Mouse (Mus musculus) heart, embryonic 11.5 days (tissue): ENCODE data around the gene Ctsl. TPM values are rescaled to one million over a fixed set of nuclear protein-coding genes. Genes with fewer than 3 reads are reported as not detected.

Source experiments
- ATAC-seq: fragments of 200-750 bp; cut with Nextera tagmentation; replicated peaks from 2 replicates; pipeline ENCODE4 v1.8.0; 2017; ENCODE audit warnings: moderate library complexity; ENCODE audit not compliant: insufficient number of reproducible peaks, low FRiP score, low TSS enrichment
- H3K27ac ChIP-seq: fragments of 300-500 bp; sonication (generic); 2 replicates; pipeline ENCODE4 v1.5.1; 2014; ENCODE audit warnings: mild to moderate bottlenecking, low read depth, low read length
- H3K27me3 ChIP-seq: fragments of 300-500 bp; sonication (generic); 2 replicates; pipeline ENCODE4 v1.6.1; 2014; ENCODE audit warnings: mild to moderate bottlenecking, low read length, mixed read lengths; ENCODE audit not compliant: control insufficient read depth, insufficient read depth
- H3K36me3 ChIP-seq: fragments of 300-500 bp; sonication (generic); 2 replicates; pipeline ENCODE4 v1.6.1; 2014; ENCODE audit warnings: mild to moderate bottlenecking, low read length, moderate library complexity, mixed read lengths; ENCODE audit not compliant: control insufficient read depth, insufficient read depth
- H3K4me1 ChIP-seq: fragments of 300-500 bp; sonication (generic); 2 replicates; pipeline ENCODE4 v1.6.1; 2014; ENCODE audit warnings: low read length; ENCODE audit not compliant: control insufficient read depth, insufficient read depth
- H3K4me2 ChIP-seq: fragments of 300-500 bp; sonication (generic); 2 replicates; pipeline ENCODE4 v1.6.1; 2014; ENCODE audit warnings: mild to moderate bottlenecking, moderate library complexity
- H3K4me3 ChIP-seq: fragments of 300-500 bp; sonication (generic); 2 replicates; pipeline ENCODE4 v1.5.1; 2014; ENCODE audit warnings: low read depth, low read length
- H3K9ac ChIP-seq: fragments of 300-500 bp; sonication (generic); 2 replicates; pipeline ENCODE4 v1.6.1; 2014; ENCODE audit warnings: mild to moderate bottlenecking, low read depth, low read length, moderate library complexity
- H3K9me3 ChIP-seq: fragments of 300-500 bp; sonication (generic); replicated peaks from 2 replicates; pipeline ENCODE4 v1.6.1; 2016; ENCODE audit warnings: low read length; ENCODE audit not compliant: control insufficient read depth
- WGBS: fragments of 180-500 bp; shearing (Covaris S2); extraction: QIAGEN DNeasy Blood & Tissue Kit; methylation state at CpG from one replicate; pipeline ENCODE4 v1.1.7; 2014; ENCODE audit not compliant: insufficient replicate concordance; 5-methylcytosine and 5-hydroxymethylcytosine counted together
- polyA plus RNA-seq: library from polyadenylated mRNA; unstranded; fragments of >200 nt; fragmentation: Nextera tagmentation; extraction: Ambion mirVana; gene quantifications from 2 replicates; pipeline ENCODE4 v1.2.1, GENCODE M21; 2014

Ctsl gene
- polyA plus RNA-seq, 1 experiment from 2014 or later, result 296 TPM

GRCm38 (mm10) chr13:64344082-64344501, 26.6 kb downstream of the Ctsl start:
- peak; percentile 76 for ATAC-seq
- Histone ChIP-seq H3K27me3 (no peaks in the 10 kb centered on the region), H3K27ac (peak overlapping the region; percentile 38; the same call in 1 of the 2 replicates), H3K4me1 (0 out of 2 replicates have a peak, but pooled peaks cover 4% of the 10 kb centered on the region), H3K9me3 (no peaks in the 10 kb centered on the region), H3K36me3 (no peaks in the 10 kb centered on the region), H3K4me2 (peak overlapping the region; percentile 89), H3K4me3 (peak overlapping the region; percentile 55), H3K9ac (peak overlapping the region; percentile 77)
- WGBS, result 1% methylated on average over 9 of the region's 9 CpGs

DNA sequence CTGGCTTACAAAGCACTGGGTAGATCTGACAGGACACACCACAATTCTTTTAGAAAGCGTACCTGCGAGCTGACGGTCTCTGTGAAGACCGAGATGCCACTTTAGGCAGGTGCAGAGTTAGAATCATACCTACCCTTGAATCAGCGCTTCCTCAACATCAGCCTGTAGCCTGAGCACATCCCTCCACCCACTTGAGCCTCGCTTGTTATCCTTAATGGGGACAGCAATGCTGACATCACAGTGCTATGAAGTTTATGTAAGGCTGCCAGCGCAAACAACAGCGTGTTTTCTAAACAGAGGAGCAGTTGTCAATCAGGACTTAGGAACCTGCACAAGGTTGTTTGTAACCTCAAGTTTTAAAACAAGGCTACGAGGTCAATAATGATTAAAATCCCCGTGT, 27.1 kb downstream of the Ctsl start:
- H3K4me3 ChIP-seq, result peak overlapping the region; percentile 55
- H3K9me3 ChIP-seq, result no peaks in the 10 kb centered on the region
- no peaks in the 10 kb centered on the region for H3K36me3 ChIP-seq
- H3K4me2 ChIP-seq, result peak overlapping the region; percentile 89
- H3K9ac ChIP-seq, result peak overlapping the region; percentile 77
- ATAC-seq, result peak; percentile 56; the same call in 1 of the 2 replicates
- WGBS, result 19% methylated on average over 10 of the region's 10 CpGs
- 0 out of 2 replicates have a peak, but pooled peaks cover 4% of the 10 kb centered on the region for H3K4me1 ChIP-seq
- H3K27ac ChIP-seq, result peak overlapping the region; percentile 38; the same call in 1 of the 2 replicates
- H3K27me3 ChIP-seq, result no peaks in the 10 kb centered on the region

DNA sequence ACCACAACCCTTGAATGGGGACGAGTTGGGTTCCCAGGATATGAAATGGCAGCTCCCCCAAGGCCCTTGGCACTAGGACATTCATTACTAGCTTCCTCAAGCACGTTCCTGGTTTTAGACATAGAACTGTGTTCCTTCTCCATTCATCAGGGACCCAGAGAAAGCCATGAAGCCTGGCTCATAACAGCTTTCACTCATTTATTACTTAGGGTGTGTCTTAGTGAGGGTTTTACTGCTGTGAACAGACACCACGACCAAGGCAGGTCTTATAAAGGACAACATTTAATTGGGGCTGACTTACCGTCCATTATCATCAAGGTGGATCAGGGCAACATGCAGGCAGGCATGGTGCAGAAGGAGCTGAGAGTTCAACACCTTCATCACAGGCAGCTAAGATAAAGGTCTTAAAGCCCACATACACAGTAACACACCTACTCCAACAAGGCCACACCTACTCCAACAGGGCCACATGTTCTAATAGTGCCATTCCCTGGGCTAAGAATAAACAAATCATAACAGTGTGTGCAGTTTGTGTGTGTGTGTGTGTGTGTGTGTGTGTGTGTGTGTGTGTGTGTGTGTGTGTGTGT, 35.1 kb downstream of the Ctsl start:
- no peak overlapping the region for H3K4me2 ChIP-seq
- H3K27ac ChIP-seq, result no peak overlapping the region
- 46% methylated on average over 4 of the region's 4 CpGs for WGBS
- H3K27me3 ChIP-seq, result no peaks in the 10 kb centered on the region
- no peaks in the 10 kb centered on the region for H3K4me1 ChIP-seq
- ATAC-seq, result no peak
- H3K9me3 ChIP-seq, result no peaks in the 10 kb centered on the region
- no peak overlapping the region for H3K9ac ChIP-seq
- H3K4me3 ChIP-seq, result no peak overlapping the region
- H3K36me3 ChIP-seq, result no peaks in the 10 kb centered on the region

GRCm38 (mm10) chr13:64333102-64333501, 37.6 kb downstream of the Ctsl start:
- no peaks in the 10 kb centered on the region for H3K27me3 ChIP-seq
- no peak for ATAC-seq
- no peak overlapping the region for H3K27ac ChIP-seq
- H3K4me1 ChIP-seq, result no peaks in the 10 kb centered on the region
- no peak overlapping the region for H3K4me3 ChIP-seq
- no peak overlapping the region for H3K9ac ChIP-seq
- no peaks in the 10 kb centered on the region for H3K36me3 ChIP-seq
- no peaks in the 10 kb centered on the region for H3K9me3 ChIP-seq
- 80% methylated on average over 3 of the region's 3 CpGs for WGBS
- no peak overlapping the region for H3K4me2 ChIP-seq

DNA sequence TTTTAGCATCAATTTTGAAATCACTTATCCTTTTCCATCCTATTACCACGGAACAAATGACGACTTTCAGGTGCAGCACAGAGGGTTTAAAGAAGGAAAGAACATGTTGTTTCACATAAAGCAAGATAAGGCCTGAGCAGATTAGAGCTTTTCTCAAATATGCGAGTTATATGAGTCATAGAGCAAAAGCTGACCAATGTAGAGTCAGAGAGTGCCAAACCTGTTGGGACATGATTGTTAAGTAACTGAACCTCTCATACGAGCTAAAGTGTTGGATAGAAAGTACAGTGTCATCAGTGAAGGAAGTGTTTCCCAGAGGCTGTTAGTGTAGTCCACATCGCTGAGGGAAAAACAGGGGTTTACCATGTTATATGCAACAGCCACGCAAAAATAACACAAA, 38.4 kb downstream of the Ctsl start:
- Histone ChIP-seq H3K4me1 (no peaks in the 10 kb centered on the region), H3K27me3 (no peaks in the 10 kb centered on the region), H3K4me2 (no peak overlapping the region), H3K9me3 (no peaks in the 10 kb centered on the region), H3K36me3 (no peaks in the 10 kb centered on the region), H3K9ac (no peak overlapping the region), H3K27ac (no peak overlapping the region), H3K4me3 (no peak overlapping the region)
- 68% methylated on average over 6 of the region's 6 CpGs for WGBS
- no peak for ATAC-seq

DNA sequence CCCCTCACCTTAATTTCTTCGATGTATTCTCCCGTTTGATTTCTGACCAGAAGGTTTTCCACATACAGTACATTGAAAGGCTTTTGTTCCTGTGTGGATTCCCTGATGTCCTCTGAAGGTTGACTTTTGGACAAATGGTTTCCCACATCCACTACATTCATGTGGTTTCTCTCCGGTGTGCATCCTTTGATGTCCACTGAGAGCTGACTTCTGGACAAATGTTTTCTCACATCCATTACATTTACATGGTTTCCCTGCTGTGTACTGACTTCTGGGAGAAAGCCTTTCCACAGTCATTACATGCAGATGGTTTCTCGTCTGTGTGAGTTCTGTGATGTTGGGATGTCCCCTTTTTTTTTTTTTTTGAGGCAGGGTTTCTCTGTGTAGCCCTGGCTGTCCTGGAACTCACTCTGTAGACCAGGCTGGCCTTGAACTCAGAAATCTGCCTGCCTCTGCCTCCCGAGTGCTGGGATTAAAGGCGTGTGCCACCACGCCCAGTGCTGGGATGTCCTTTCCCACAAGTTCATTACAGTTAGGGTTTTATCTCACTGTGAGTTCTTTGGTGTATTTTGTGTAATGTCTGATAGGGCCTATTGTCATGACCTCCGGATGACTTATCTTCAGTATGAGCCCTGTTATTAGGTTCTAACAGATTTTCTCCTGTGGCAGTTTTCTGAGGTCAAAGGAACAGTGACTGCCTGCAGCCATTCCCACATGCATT, 48.0 kb downstream of the Ctsl start:
- H3K27me3 ChIP-seq, result no peaks in the 10 kb centered on the region
- no peaks in the 10 kb centered on the region for H3K9me3 ChIP-seq
- no peak overlapping the region for H3K4me2 ChIP-seq
- no peaks in the 10 kb centered on the region for H3K4me1 ChIP-seq
- H3K36me3 ChIP-seq, result no peaks in the 10 kb centered on the region
- H3K27ac ChIP-seq, result no peak overlapping the region
- no peak overlapping the region for H3K9ac ChIP-seq
- H3K4me3 ChIP-seq, result no peak overlapping the region
- ATAC-seq, result no peak
- WGBS, result 75% methylated on average over 8 of the region's 8 CpGs

DNA sequence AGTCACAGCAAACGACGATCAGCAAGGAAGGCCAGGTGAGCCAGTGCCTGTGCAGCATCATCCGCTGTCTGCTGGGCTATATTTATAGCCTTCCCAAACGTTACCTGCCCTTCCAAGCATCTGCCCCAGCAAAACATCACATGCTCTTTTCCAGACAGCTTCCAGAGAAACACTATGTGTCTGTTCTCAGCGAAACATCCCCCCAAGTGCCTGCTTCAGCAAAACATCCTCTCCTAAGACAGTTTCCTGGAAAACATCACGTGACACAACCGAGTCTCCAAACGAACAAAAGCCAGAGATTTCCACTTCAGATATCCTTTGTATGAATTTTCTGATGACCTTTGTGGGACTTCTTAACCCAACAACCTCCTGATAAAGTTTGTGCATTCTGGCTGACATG, 50.4 kb downstream of the Ctsl start:
- Histone ChIP-seq H3K9me3 (no peaks in the 10 kb centered on the region), H3K4me1 (no peaks in the 10 kb centered on the region), H3K4me2 (no peak overlapping the region), H3K9ac (no peak overlapping the region), H3K4me3 (no peak overlapping the region), H3K27ac (no peak overlapping the region), H3K27me3 (no peaks in the 10 kb centered on the region), H3K36me3 (no peaks in the 10 kb centered on the region)
- no peak for ATAC-seq
- 56% methylated on average over 8 of the region's 8 CpGs for WGBS

GRCm38 (mm10) chr13:64319782-64320181, 50.9 kb downstream of the Ctsl start:
- H3K4me3 ChIP-seq, result no peak overlapping the region
- no peak overlapping the region for H3K27ac ChIP-seq
- no peaks in the 10 kb centered on the region for H3K9me3 ChIP-seq
- no peaks in the 10 kb centered on the region for H3K4me1 ChIP-seq
- no peak overlapping the region for H3K4me2 ChIP-seq
- H3K27me3 ChIP-seq, result no peaks in the 10 kb centered on the region
- ATAC-seq, result no peak
- no peak overlapping the region for H3K9ac ChIP-seq
- no peaks in the 10 kb centered on the region for H3K36me3 ChIP-seq

DNA sequence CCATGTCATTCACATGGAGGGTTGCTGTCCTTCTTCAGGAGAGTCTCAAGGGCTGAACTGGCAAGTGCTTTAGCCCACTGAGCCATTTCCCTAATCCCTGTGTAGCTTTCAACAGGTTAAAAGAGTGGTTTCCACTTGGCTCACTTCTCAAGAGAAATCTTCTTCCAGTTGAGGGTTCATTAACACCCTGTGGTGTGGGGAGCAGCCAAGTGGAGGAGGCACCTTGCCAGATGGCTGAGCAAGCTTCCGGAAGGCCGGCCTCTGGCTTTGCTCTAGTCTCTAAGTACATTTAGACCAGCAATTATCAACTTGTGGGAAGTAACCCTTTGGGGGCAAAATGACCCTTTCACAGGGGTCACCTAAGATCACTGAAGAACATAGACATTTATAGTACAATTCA, 52.3 kb downstream of the Ctsl start:
- Histone ChIP-seq H3K4me2 (no peak overlapping the region), H3K4me3 (no peak overlapping the region), H3K9me3 (no peaks in the 10 kb centered on the region), H3K9ac (no peak overlapping the region), H3K36me3 (no peaks in the 10 kb centered on the region), H3K27ac (no peak overlapping the region), H3K4me1 (no peaks in the 10 kb centered on the region), H3K27me3 (no peaks in the 10 kb centered on the region)
- ATAC-seq, result no peak
- 67% methylated on average over 2 of the region's 2 CpGs for WGBS
